In genomic region chr10:75635693-75636055, GRCm38 (mm10) we compare ENCODE assay signal across 8 mouse cellular contexts. TPM values are rescaled to one million over a fixed set of nuclear protein-coding genes. Genes with fewer than 3 reads are reported as not detected.
DNase-seq lines count a peak whose midpoint lies in the region; ATAC-seq lines count a peak whose summit lies in the region.

No protein-coding gene starts in this region.

- no peaks in the 10 kb centered on the region for H3K9me3 ChIP-seq in kidney, embryonic 16.5 days (ENCODE audit: low read length)
- no peaks in the 10 kb centered on the region for H3K9me3 ChIP-seq in liver, embryonic 11.5 days (ENCODE audit: control insufficient read depth, low read length)

- ATAC-seq in kidney, embryonic 16.5 days (ENCODE audit: low FRiP score, low TSS enrichment): peak; percentile 24; the same call in 1 of the 2 replicates
- ATAC-seq in liver, embryonic 11.5 days (replicated peaks; ENCODE audit: low FRiP score): no peak; the same call in 1 of the 2 replicates

- no peak overlapping the region for H3K4me3 ChIP-seq in kidney, embryonic 16.5 days (ENCODE audit: low read length)
- no peak overlapping the region for H3K4me3 ChIP-seq in liver, embryonic 11.5 days (ENCODE audit: low read depth, low read length)

- no peak overlapping the region for H3K4me2 ChIP-seq in kidney, embryonic 16.5 days (replicated peaks; ENCODE audit: low read depth, low read length)
- no peak overlapping the region for H3K4me2 ChIP-seq in liver, embryonic 11.5 days

- no peaks in the 10 kb centered on the region for H3K27me3 ChIP-seq in kidney, embryonic 16.5 days (ENCODE audit: insufficient read depth, low read length)
- H3K27me3 ChIP-seq in liver, embryonic 11.5 days (replicated peaks; ENCODE audit: control insufficient read depth, insufficient read depth, low read length): no peaks in the 10 kb centered on the region; the same call in 1 of the 2 replicates

- intact Hi-C loops in gastrocnemius, postnatal 36 days (cut with DNase I): loop anchor here (1.0 to 5.0 kb wide), 3 partner anchors 48 to 217 kb away; no protein-coding TSS in a partner anchor

- H3K36me3 ChIP-seq in kidney, embryonic 16.5 days (ENCODE audit: insufficient read depth, low read length): no peaks in the 10 kb centered on the region
- no peaks in the 10 kb centered on the region for H3K36me3 ChIP-seq in liver, embryonic 11.5 days (ENCODE audit: control insufficient read depth, insufficient read depth, low read length)

- DNase-seq in CD4-positive helper T cell, adult 2 months (ENCODE audit: low read depth, low spot score): peak; percentile 69
- DNase-seq in adrenal gland, adult 18-20 months (ENCODE audit: low spot score in 2 of 2): peak; percentile 85 to 89
- peak; percentile 94 for DNase-seq in embryo, embryonic 10.5 days (ENCODE audit: low spot score)
- DNase-seq in gastrocnemius, postnatal 36 days: peak; percentile 84 to 90
- peak; percentile 75 for DNase-seq in liver, embryonic 11.5 days (ENCODE audit: low spot score)
- DNase-seq in ovary, postnatal 10 days (ENCODE audit: low spot score): peak; percentile 51
- DNase-seq in thymus, postnatal 10 days (ENCODE audit: low spot score in 2 of 2): peak; percentile 56 to 81

- H3K9ac ChIP-seq in kidney, embryonic 16.5 days (replicated peaks; ENCODE audit: low read length): no peak overlapping the region
- H3K9ac ChIP-seq in liver, embryonic 11.5 days (ENCODE audit: low read depth, low read length): no peak overlapping the region

- 5% methylated on average over 8 of the region's 9 CpGs for WGBS in kidney, embryonic 16.5 days
- WGBS in liver, embryonic 11.5 days: 2% methylated on average over 9 of the region's 9 CpGs

- H3K27ac ChIP-seq in kidney, embryonic 16.5 days (ENCODE audit: low read length): no peak overlapping the region
- H3K27ac ChIP-seq in liver, embryonic 11.5 days (ENCODE audit: low read depth, low read length): no peak overlapping the region

- H3K4me1 ChIP-seq in kidney, embryonic 16.5 days (ENCODE audit: insufficient read depth, low read length): no peaks in the 10 kb centered on the region
- H3K4me1 ChIP-seq in liver, embryonic 11.5 days (replicated peaks; ENCODE audit: control insufficient read depth, insufficient read depth, low read length): no peaks in the 10 kb centered on the region

RNA-seq across cellular contexts. Expression of gene Susd2, which starts 8.1 kb away (rescaled TPM):
- 10 to 100 TPM; 10.4 to 10.7 TPM for total RNA-seq in adrenal gland, adult 18-20 months (2021)
- 1 to 10 TPM in 1 of 2 experiments, under 1 TPM in 1; 0.99 to 1.4 TPM for total RNA-seq in gastrocnemius, postnatal 36 days (2021)
- 32.4 and 34.2 TPM in 2 replicates for polyA plus RNA-seq in kidney, embryonic 16.5 days (2015; fragmentation: Nextera tagmentation; extraction: Ambion mirVana)
- 0.91 and 1.5 TPM in 2 replicates for polyA plus RNA-seq in liver, embryonic 11.5 days (2014; fragmentation: Nextera tagmentation; extraction: Ambion mirVana)

RNA-seq across cellular contexts. Expression of gene Ggt5, which starts 46.5 kb away (rescaled TPM):
- 1 to 10 TPM; 3.7 to 5.2 TPM for total RNA-seq in adrenal gland, adult 18-20 months (2021)
- total RNA-seq in gastrocnemius, postnatal 36 days (2021): 1 to 10 TPM; 3.0 to 5.2 TPM
- 6.4 and 9.5 TPM in 2 replicates for polyA plus RNA-seq in kidney, embryonic 16.5 days (2015; fragmentation: Nextera tagmentation; extraction: Ambion mirVana)
- 0.52 and 1.2 TPM in 2 replicates for polyA plus RNA-seq in liver, embryonic 11.5 days (2014; fragmentation: Nextera tagmentation; extraction: Ambion mirVana)

Comparison
In these comparisons a context has a peak if more than half of its experiments do, and no peak if none do; other contexts are left out.
1. RNA of gene Susd2, which starts 8.1 kb away (total RNA-seq): 10.4 to 10.7 TPM in adrenal gland, adult 18-20 months; 0.99 to 1.4 TPM in gastrocnemius, postnatal 36 days; every median in the first group is over 4 times any median in the second.
2. Peak in every context shown above with its lines, with median percentiles within 50 percentile points of each other: DNase-seq.